ENCODE assay signal across 10 mouse cellular contexts in the genomic region with DNA sequence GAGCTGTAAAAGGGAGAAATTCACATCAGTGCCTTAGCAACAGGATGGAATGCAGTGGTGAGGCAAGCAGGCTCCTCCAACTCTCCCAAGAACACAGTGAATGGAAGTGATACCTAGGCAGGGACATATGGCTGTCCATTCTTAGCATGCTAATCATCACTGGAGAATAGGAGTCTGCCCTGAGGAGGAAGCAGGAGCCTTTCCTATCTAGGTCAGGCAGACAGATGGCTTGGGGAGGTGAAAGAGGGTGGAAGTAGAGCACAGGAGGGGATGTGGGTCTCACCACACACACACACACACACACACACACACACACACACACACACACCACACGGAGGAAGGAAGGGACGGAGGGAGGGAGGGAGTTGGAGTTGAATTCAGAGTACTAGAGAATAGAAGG.
DNase-seq lines count a peak whose midpoint lies in the region; ATAC-seq and TF ChIP-seq lines count a peak whose summit lies in the region.
"Had no signal": no experiment of that assay in that cellular context is flagged by ENCODE, and none has a peak within 500 bp of the region (broad histone marks: within the 10 kb centered on the region; RNA-seq: fewer than 3 reads in every experiment).

No protein-coding gene starts in this region.

- no peak for DNase-seq in frontal cortex, postnatal 10 days (ENCODE audit: low spot score in 2 of 2)
- DNase-seq in thymus, postnatal 0 days (ENCODE audit: low spot score): peak; percentile 9
- no peak for DNase-seq in thymus, postnatal 36 days
- DNase-seq in hindbrain, postnatal 0 days (ENCODE audit: low spot score): peak; percentile 33
- no peak for DNase-seq in urinary bladder, adult 18-20 months (ENCODE audit: low spot score in 2 of 2)
- no peak for DNase-seq in heart, postnatal 14 days
- no peak for DNase-seq in lung, adult 18-20 months
- DNase-seq: kidney, adult 11 months had no signal

- ATAC-seq in frontal cortex, adult (ENCODE audit: low TSS enrichment): peak; percentile 82
- peak; percentile 80 for ATAC-seq in hindbrain, postnatal 0 days

- H3K9ac ChIP-seq in hindbrain, postnatal 0 days (replicated peaks; ENCODE audit: low read length): no peak overlapping the region

- peak overlapping the region; percentile 59 for H3K27ac ChIP-seq in hindbrain, postnatal 0 days

- H3K4me3 ChIP-seq in hindbrain, postnatal 0 days (ENCODE audit: low read length): no peak overlapping the region
- H3K4me3 ChIP-seq: heart, embryonic 10.5 days had no signal

- no peaks in the 10 kb centered on the region; the same call in 1 of the 2 replicates for H3K36me3 ChIP-seq in hindbrain, postnatal 0 days (ENCODE audit: insufficient read depth, low read length)
- H3K36me3 ChIP-seq: heart, embryonic 10.5 days had no signal

- peaks cover 8% of the 10 kb centered on the region for H3K4me1 ChIP-seq in hindbrain, postnatal 0 days (ENCODE audit: insufficient read depth, low read length)

- intact Hi-C loops in heart, postnatal 14 days (cut with DNase I): no loop called here

- H3K9me3 ChIP-seq in hindbrain, postnatal 0 days (ENCODE audit: low read length): no peaks in the 10 kb centered on the region
- H3K9me3 ChIP-seq: heart, embryonic 10.5 days had no signal

- no peak overlapping the region for H3K4me2 ChIP-seq in hindbrain, postnatal 0 days (ENCODE audit: low read depth, low read length)

- TF ChIP-seq CTCF in hindbrain, postnatal 0 days (IDR thresholded peaks at IDR 0.05; ENCODE audit: low read depth): no peak

- WGBS in hindbrain, postnatal 0 days: 20% methylated on average over 1 of the region's 2 CpGs

- H3K27me3 ChIP-seq in hindbrain, postnatal 0 days (ENCODE audit: insufficient read depth, low read length): no peaks in the 10 kb centered on the region

Comparison
In these comparisons a context has a peak if more than half of its experiments do, and no peak if none do; other contexts are left out.
1. DNase-seq: peak in thymus, postnatal 0 days (single experiment) and hindbrain, postnatal 0 days (single experiment); none in frontal cortex, postnatal 10 days (0 of 2), thymus, postnatal 36 days (0 of 2), urinary bladder, adult 18-20 months (0 of 2), heart, postnatal 14 days (0 of 2) and lung, adult 18-20 months (0 of 2).